Mouse (Mus musculus): ENCODE data around the gene Ak2.
A peak's percentile ranks its signal among the peaks of the same experiment; 100 is the strongest.

Gene Ak2

DNA sequence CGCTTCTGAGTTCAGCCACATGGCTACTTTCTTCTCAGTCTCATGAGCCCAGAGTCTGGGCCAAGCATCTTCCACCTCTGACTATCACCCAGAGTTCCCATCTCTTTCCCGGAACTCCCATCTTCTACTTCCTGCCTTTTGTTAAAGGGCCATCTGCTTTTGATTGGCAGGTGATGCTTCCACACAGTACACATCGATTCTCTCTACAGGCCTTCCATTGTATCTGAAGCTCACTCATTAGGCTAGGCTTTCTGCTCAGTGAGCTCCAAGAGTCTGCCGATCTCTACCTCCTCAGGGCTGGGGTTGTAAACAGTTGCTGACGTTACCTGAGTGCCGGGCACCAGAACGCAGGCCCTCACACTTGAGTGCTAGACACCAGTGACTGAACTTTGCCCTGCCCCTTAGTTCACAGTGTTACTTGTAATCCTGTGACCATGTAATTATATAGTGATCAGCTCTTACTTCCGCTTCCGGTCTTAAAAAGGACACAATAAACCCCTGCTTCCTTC is at the start of gene Ak2:
Ak2 (plus strand) TSS at position 459 of the 509 bp plus-strand sequence.
- no peak for TF ChIP-seq GATA4 (IDR thresholded peaks at IDR 0.05; ENCODE audit: insufficient replicate concordance, low read length)

DNA sequence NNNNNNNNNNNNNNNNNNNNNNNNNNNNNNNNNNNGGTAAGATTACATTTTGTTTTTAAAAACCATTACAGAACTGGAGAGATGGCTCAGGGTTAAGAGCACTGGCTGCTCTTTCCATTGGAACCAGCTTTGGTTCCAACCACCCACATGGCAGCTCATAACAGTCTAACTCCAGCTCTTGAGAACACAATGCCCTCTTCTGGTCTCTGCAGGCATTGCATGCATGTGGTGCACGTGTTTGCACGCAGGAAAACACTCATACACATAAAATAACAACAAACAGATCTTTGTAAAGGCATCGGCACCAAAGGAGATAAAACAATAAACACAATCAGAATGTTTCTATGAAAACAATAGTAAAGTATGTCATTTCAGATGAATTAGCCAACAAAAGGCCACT is 49.4 kb upstream of the Ak2 start:
- no peak for TF ChIP-seq GATA4 (IDR thresholded peaks at IDR 0.05; ENCODE audit: insufficient replicate concordance, low read length)

DNA sequence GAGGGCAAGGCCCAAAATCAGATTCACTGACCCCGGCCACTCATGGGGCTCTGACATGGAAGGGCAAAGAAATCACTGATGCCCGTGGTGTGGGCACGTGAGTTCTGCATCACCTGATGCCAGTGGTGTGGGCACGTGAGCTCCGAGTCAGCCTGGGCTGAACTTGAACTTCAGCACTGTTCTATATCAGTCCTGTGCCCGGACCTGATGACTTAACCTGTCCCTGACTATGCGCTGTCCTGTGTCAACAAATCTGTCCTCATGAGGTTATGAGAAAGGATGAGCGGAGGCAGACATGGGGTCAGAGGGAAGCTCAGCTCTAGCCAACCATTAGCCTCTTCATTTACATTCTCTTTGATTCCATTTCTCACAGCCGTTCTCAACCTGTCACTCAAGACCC is 45.0 kb upstream of the Ak2 start:
- peak; percentile 19; the same call in 1 of the 2 replicates for TF ChIP-seq GATA4 (IDR thresholded peaks at IDR 0.05; ENCODE audit: insufficient replicate concordance, low read length)

DNA sequence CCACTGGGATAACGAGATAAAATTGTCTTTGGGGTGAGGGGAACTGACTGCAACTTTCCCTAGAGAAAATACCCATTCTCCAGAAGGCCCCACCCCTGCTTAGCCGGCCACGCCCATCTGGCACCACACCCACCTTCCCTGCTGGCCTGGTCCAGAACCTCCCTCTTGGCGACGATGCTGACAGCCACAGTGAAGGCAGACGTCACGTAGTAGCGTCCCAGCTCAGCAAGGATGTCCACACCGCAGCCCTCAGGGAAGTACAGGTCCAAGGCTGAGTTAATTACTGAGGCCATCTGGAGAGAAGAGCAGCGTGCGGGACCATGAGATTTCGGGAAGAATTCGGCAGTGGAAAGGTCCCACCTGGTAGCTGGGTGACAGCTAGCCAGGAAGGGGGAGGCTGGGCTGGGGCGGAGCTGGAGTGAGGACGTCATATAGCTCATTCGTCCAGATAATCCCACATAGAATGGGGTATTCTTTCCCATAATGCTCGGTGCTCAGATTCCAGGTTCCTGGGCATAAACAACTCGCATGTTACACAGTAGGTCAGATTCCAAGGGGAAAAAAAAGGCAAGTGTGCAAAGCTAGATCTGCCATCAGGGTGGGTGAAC is 44.3 kb upstream of the Ak2 start:
- TF ChIP-seq GATA4 (IDR thresholded peaks at IDR 0.05; ENCODE audit: insufficient replicate concordance, low read length), result no peak

DNA sequence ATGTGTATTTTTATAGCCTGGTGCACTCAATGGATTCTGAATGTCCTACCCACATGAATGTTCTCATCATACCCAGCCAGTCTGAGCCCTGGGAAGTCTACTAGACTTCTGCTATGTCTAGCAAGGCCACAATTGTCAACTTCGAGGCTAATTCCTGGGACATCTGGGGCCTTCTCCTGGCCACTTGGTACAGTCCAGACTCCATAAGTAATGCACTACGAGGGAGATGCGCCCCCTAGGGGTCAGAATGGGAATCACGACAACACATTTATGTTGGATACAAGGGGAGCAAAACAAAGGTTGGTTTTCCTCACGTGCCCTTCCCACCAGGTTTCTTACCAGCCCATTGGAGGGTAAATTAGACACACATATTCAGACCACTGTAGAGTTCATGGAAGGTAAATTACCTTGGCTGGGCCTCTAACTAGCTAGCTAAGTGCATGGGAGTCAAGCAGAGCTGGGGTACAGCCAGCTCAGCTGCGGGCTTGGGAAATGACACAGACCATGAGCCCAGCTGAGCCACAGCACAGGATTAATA is 43.6 kb upstream of the Ak2 start:
- no peak for TF ChIP-seq GATA4 (IDR thresholded peaks at IDR 0.05; ENCODE audit: insufficient replicate concordance, low read length)

DNA sequence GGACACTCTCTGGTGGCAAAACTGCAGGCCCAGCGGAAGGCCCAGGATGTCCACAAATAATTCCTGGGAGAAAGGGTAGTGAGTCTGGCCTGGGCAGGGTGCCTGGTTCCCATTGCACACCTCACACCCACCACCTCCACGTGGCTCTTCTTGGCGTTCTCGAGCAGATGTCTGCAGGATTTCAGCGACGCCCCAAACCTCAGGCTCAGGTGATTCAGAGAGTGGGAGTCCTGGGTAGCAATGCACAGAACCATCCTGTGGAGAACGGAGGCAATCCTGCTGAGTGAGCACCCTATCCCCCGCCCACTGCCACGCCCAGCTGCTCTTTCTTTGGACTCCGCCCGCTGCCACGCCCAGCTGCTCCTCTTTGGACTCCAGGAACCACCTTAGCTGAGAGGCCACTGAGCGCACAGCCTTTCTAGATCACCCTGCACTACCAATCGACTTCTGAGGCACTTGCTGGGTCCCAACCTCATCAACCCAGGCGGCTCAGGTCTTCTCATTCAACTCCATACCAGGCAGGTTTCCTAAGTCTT is 42.2 kb upstream of the Ak2 start:
- no peak for TF ChIP-seq GATA4 (IDR thresholded peaks at IDR 0.05; ENCODE audit: insufficient replicate concordance, low read length)

DNA sequence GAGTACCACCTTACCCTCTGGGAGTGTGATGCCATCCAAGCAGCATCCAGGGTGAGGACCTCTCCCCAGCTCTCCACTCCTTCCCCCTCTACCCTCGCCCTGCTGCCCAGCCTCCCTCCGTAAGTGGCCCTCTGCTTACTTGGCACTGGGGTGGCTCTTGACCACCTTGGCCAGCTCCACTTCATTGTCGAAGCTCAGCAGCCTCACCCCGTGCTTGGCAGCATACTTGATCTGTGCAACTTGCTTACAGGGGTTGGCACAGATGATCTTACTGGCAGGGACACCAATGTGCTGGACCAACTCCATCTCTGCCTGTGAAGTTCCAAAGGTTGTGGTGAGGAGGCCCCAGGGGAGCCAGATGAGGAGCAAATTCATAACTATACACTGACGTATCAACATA is 41.3 kb upstream of the Ak2 start:
- no peak for TF ChIP-seq GATA4 (IDR thresholded peaks at IDR 0.05; ENCODE audit: insufficient replicate concordance, low read length)

DNA sequence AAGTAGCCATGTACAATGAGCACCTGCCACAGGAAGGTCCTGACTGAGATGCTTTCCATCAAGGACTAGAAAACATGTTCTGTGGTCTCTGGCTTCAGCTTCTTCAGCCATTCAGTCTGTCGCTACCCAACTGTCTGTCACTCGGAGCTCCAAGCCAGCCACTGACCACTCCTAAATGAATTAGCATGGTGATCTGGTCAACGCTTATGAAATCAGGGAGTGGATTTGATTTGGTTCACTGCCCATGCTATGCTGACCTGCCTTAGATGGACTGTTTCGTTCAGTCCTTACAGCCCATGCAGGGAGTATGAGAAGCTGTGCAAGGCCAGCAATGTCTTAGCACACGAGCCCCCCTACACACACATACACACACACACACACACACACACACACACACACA is 37.9 kb upstream of the Ak2 start:
- no peak for TF ChIP-seq GATA4 (IDR thresholded peaks at IDR 0.05; ENCODE audit: insufficient replicate concordance, low read length)

DNA sequence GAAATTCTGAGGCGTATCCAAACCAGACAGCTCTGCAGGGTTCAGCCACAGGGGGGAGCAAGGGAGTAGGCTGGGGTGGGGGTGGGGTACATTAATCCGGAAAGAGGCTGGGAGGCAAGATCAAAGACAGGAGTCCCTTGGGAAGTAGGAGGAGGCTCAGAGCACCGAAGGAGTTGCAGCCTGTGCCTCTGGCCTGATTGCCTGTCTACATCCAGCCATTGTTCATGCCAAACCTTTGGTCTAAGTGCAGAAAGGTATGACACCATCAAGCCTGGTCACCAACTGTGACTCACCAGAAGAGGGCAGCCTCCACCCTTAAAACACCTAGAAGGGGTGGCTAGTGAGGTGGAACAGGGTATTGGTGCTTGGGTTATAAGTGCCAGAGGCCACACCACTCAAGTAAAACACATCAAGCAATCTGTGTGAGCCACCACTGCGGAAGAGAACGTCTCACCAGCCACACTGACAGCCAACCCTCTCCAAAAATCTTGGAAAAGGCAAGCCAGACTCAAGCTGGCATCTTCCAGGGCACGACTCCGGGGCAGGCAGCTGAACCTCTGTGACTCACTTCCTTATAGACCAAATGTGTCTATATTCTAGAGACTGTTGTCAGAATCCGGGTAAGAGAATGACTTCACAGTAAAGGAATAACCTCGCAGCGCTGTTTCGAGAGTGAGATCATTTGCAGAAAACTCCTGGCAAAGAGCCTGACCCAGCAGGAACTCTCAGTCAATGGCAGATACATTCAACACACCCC is 34.4 kb upstream of the Ak2 start:
- TF ChIP-seq GATA4 (IDR thresholded peaks at IDR 0.05; ENCODE audit: insufficient replicate concordance, low read length), result no peak

DNA sequence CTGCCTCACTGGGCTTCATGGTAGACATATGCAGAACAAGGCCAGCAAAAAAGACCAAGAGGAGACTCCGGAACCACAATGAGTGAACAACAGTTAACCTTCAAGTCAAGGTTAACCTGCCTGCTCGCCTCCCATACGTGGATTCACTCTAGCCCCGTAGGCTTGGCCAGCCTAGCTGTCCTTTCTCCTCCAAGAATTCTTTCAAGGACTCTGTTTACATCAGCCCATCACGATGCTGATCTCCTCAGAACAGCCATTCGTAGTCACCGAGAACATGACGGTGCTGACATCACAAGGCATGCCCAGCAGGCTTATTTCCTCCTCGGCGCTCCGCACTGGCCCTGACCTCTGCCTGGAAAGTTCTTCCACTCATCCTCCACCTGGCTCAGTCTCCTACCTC is 33.6 kb upstream of the Ak2 start:
- no peak for TF ChIP-seq GATA4 (IDR thresholded peaks at IDR 0.05; ENCODE audit: insufficient replicate concordance, low read length)

DNA sequence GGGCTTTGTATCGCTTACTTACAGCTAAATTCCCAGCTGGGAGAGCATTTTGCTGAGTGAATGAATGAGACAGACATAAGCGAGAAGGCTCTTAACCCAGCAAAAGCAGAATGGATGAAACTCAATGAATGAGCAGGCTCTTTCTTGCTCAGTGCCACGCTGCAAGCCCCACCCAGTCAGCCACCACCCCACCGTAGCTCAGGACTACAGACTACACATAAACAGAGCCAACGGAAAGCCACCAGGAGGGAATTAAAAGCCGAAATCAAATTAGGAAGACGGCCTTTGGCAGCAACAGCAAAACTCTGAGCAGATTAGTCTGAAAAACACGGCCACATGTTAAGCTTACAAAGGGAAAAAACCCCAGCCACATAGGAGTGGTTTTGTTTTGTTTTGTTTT is 32.9 kb upstream of the Ak2 start:
- TF ChIP-seq GATA4 (IDR thresholded peaks at IDR 0.05; ENCODE audit: insufficient replicate concordance, low read length), result no peak

DNA sequence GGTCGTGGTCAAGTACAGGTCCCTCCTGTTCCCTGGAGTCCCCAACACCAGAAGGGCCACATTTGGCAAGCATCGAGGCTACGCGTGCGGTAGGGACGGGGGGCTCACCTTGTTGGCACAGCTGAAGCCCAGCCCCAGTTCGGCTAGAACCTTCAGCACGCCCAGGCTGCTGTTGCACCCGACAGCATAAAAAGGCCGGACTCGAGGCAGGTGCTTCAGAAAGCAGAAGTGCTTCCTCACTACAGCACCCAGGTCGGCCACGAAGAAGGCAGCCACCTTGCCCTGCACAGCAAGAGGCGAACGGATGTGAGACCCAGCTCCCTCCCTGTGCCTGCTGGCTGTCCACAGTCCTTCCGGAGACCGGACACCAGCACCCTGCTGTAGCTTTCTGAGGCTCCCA is 32.1 kb upstream of the Ak2 start:
- no peak for TF ChIP-seq GATA4 (IDR thresholded peaks at IDR 0.05; ENCODE audit: insufficient replicate concordance, low read length)

DNA sequence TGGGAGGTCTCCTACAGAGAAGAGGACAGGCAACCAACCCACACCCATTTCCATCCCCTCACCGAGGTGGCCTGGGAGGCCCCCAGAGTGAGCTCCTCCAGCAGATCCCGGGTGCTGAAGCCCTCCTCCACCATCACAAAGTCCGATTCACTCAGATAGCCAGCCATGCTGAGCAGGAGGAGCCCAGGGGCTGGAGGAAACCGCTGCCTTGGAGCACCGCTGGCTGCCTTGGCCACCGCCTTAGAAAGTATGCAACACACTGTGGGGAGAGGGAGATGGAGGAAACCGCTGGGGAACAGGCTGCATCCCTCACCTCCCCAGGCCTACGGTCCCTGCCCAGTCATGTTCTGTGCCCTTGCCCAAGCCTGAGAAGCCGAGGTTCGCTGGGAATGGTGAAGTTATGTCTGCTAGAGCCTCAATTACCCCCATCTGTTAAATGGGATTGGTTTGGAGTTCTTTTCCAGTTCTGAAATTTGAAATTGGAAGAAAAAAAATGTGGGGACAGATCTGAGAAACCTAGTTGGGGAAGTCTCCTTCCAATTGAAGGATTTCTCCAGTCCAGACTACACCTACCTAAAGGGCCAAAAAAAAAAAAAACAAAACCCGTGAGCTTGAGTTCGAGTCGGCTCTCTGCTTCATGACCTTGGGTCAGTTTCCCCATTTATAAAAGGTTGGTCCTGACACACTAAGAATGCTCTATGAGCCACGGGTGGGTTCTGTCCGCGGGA is 30.3 kb upstream of the Ak2 start:
- no peak for TF ChIP-seq GATA4 (IDR thresholded peaks at IDR 0.05; ENCODE audit: insufficient replicate concordance, low read length)

DNA sequence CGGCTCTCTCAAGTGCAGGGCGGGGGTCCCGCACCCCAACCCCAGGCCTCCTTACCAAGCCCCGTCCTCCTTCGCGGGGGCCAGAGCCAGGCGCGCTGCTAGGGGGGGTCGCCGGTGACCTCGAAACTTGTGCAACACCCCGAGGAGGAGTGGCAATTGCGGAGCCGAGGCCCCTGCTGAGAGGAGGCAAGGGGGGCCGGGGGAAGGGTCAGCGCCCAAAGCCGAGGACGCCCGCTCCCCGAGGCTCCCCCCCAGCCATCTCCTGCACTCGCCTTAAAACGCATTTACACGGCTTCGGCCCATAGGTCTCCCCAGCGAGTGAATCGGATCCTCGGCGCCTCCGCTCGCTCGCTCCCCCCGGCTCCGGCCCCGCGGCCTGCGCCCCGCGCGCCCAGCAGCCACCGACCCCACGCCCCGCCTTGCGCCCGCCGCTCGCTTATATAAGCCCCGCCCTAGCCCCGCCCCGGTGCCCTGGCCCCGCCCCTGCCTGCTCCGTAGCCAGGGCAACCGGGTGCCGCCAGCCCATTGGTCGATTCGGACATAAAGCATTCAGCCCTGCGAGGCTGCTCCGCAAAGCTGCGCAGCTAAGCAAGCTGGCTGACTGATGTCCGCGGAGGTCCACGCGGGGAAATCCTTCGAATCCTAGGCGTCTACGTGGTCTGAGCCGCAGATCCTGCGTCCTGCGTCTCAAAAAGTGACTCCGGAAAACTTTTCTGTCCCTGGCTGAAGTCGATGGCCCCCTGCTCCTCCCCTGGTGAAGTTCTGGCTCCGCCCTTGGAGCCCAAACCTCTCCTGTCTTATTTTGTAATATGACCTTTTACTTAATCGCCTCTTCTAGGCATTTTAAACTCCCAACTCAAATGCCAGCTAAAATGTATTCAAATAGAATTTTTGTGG is 29.5 kb upstream of the Ak2 start, which contains the start of gene Azin2:
Azin2 (minus strand) TSS at position 414 of the 897 bp plus-strand sequence.
- no peak for TF ChIP-seq GATA4 (IDR thresholded peaks at IDR 0.05; ENCODE audit: insufficient replicate concordance, low read length)

All from liver, adult (tissue).